13 mouse cellular contexts compared by ENCODE assay signal in genomic region chr11:89318324-89318723, GRCm38 (mm10). TPM values are rescaled to one million over a fixed set of nuclear protein-coding genes. Genes with fewer than 3 reads are reported as not detected.
A peak's percentile ranks its signal among the peaks of the same experiment; 100 is the strongest.
DNase-seq lines count a peak whose midpoint lies in the region; ATAC-seq lines count a peak whose summit lies in the region.
"Had no signal": no experiment of that assay in that cellular context is flagged by ENCODE, and none has a peak within 500 bp of the region (broad histone marks: within the 10 kb centered on the region; RNA-seq: fewer than 3 reads in every experiment).

No protein-coding gene starts in this region.

- 15% methylated on average over 8 of the region's 8 CpGs for WGBS in heart, embryonic 13.5 days
- 6% methylated on average over 8 of the region's 8 CpGs for WGBS in neural tube, embryonic 11.5 days
- 28% methylated on average over 8 of the region's 8 CpGs for WGBS in intestine, embryonic 15.5 days

- H3K36me3 ChIP-seq in heart, embryonic 13.5 days: no peaks in the 10 kb centered on the region
- no peaks in the 10 kb centered on the region for H3K36me3 ChIP-seq in neural tube, embryonic 11.5 days (ENCODE audit: control insufficient read depth, insufficient read depth, low read length)
- no peaks in the 10 kb centered on the region for H3K36me3 ChIP-seq in intestine, embryonic 15.5 days

- ATAC-seq in heart, embryonic 13.5 days (ENCODE audit: extremely low read depth, insufficient number of reproducible peaks, low FRiP score, low TSS enrichment): no peak
- peak; percentile 60; the same call in 1 of the 2 replicates for ATAC-seq in neural tube, embryonic 11.5 days (ENCODE audit: insufficient read depth, low FRiP score, low TSS enrichment)
- ATAC-seq in intestine, embryonic 15.5 days: no peak; the same call in 1 of the 2 replicates

- peak overlapping the region; percentile 50 for H3K4me2 ChIP-seq in heart, embryonic 13.5 days
- H3K4me2 ChIP-seq in neural tube, embryonic 11.5 days (ENCODE audit: low read depth): 0 out of 2 replicates have a peak overlapping the region, but pooled peaks have one; percentile 15
- peak overlapping the region; percentile 17; the same call in 1 of the 2 replicates for H3K4me2 ChIP-seq in intestine, embryonic 15.5 days (replicated peaks)

- peak overlapping the region; percentile 20; the same call in 1 of the 2 replicates for H3K27ac ChIP-seq in heart, embryonic 13.5 days (replicated peaks)
- H3K27ac ChIP-seq in neural tube, embryonic 11.5 days (ENCODE audit: low read depth, low read length): no peak overlapping the region
- H3K27ac ChIP-seq in intestine, embryonic 15.5 days: 0 out of 2 replicates have a peak overlapping the region, but pooled peaks have one; percentile 40

- no peak overlapping the region for H3K4me3 ChIP-seq in heart, embryonic 13.5 days
- no peak overlapping the region for H3K4me3 ChIP-seq in neural tube, embryonic 11.5 days (ENCODE audit: low read depth, low read length)
- no peak overlapping the region for H3K4me3 ChIP-seq in intestine, embryonic 15.5 days (replicated peaks)

- peaks cover 35% of the 10 kb centered on the region for H3K4me1 ChIP-seq in heart, embryonic 13.5 days
- H3K4me1 ChIP-seq in neural tube, embryonic 11.5 days (ENCODE audit: control insufficient read depth, insufficient read depth, low read length): peaks cover 4% of the 10 kb centered on the region
- H3K4me1 ChIP-seq in intestine, embryonic 15.5 days (replicated peaks): peaks cover 4% of the 10 kb centered on the region; the same call in 1 of the 2 replicates

- no peak for DNase-seq in heart, adult 8-10 months (ENCODE audit: low spot score)
- DNase-seq in neural tube, embryonic 11.5 days (ENCODE audit: low spot score): no peak
- DNase-seq in neural tube, embryonic 10.5 days (ENCODE audit: extremely low spot score, low spot score): no peak
- no peak for DNase-seq in layer of hippocampus, postnatal 14 days (ENCODE audit: low spot score in 2 of 2)
- no peak for DNase-seq in left cerebral cortex, postnatal 14 days (ENCODE audit: low spot score in 2 of 2)
- no peak for DNase-seq in adrenal gland, postnatal 4 days (ENCODE audit: low spot score in 2 of 2)
- DNase-seq: adrenal gland, adult 2 months; B cell, adult 2 months; cerebellum, adult 11-12 months; kidney, adult 2 months; lung, adult 2 months had no signal

- intact Hi-C loops in left cerebral cortex, postnatal 14 days (cut with DNase I): no loop called here

- H3K9me3 ChIP-seq in heart, embryonic 13.5 days: no peaks in the 10 kb centered on the region
- no peaks in the 10 kb centered on the region for H3K9me3 ChIP-seq in neural tube, embryonic 11.5 days (ENCODE audit: control insufficient read depth, low read length)
- H3K9me3 ChIP-seq in intestine, embryonic 15.5 days: no peaks in the 10 kb centered on the region

- peak overlapping the region; percentile 37; the same call in 1 of the 2 replicates for H3K9ac ChIP-seq in heart, embryonic 13.5 days
- H3K9ac ChIP-seq in neural tube, embryonic 11.5 days (ENCODE audit: low read length): no peak overlapping the region
- no peak overlapping the region for H3K9ac ChIP-seq in intestine, embryonic 15.5 days

- H3K27me3 ChIP-seq in heart, embryonic 13.5 days (replicated peaks): no peaks in the 10 kb centered on the region
- H3K27me3 ChIP-seq in neural tube, embryonic 11.5 days (ENCODE audit: control insufficient read depth, insufficient read depth, low read length): no peaks in the 10 kb centered on the region
- H3K27me3 ChIP-seq in intestine, embryonic 15.5 days (replicated peaks): no peaks in the 10 kb centered on the region

RNA-seq across cellular contexts. Expression of gene Nog, which starts 16.2 kb away (rescaled TPM):
- polyA plus RNA-seq in heart, embryonic 13.5 days (2015; fragmentation: Nextera tagmentation; extraction: Ambion mirVana): 0.47 and 0.55 TPM in 2 replicates
- under 1 TPM in 3 of 4 experiments, not detected in 1; 0.19 to 0.52 (median 0.52) TPM for total RNA-seq in heart, adult 8-10 months (2022)
- polyA plus RNA-seq in neural tube, embryonic 11.5 days (2014; fragmentation: Nextera tagmentation; extraction: Ambion mirVana): 2.9 and 3.5 TPM in 2 replicates
- polyA plus RNA-seq in intestine, embryonic 15.5 days (2015; fragmentation: Nextera tagmentation; extraction: Ambion mirVana): 2.6 and 2.7 TPM in 2 replicates
- 1 to 10 TPM; 6.7 to 8.3 TPM for total RNA-seq in layer of hippocampus, postnatal 14 days (2021)
- total RNA-seq in left cerebral cortex, postnatal 14 days (2021): 10 to 100 TPM; 15.6 to 17.1 TPM
- total RNA-seq in adrenal gland, postnatal 4 days (2021): under 1 TPM; 0.17 to 0.78 TPM

Comparison
In these comparisons a context has a peak if more than half of its experiments do, and no peak if none do; other contexts are left out.
1. RNA of gene Nog, which starts 16.2 kb away (total RNA-seq): 15.6 to 17.1 TPM in left cerebral cortex, postnatal 14 days and 6.7 to 8.3 TPM in layer of hippocampus, postnatal 14 days; 0.17 to 0.78 TPM in adrenal gland, postnatal 4 days and 0.19 to 0.52 TPM in heart, adult 8-10 months; every median in the first group is over 4 times any median in the second.
2. Peak in every context shown above with its lines, with median percentiles within 50 percentile points of each other: H3K4me2 ChIP-seq.